Mouse (Mus musculus) adrenal gland, postnatal 25 days (tissue): ENCODE data around the gene Wls. TPM values are rescaled to one million over a fixed set of nuclear protein-coding genes. Genes with fewer than 3 reads are reported as not detected.

ENCODE experiments used
- DNase-seq: peaks from one replicate; pipeline ENCODE4 v3.0.0; 2021; ENCODE audit warnings: mixed read lengths
- total RNA-seq: library from RNA; stranded (reverse); gene quantifications from 2 replicates; pipeline ENCODE4 v1.2.3, GENCODE M21; 2021

Wls gene
- total RNA-seq, 1 experiment from 2014 or later = 55.0 TPM

GRCm38 (mm10) chr3:159917328-159918090 is 78.0 kb downstream of the Wls start:
- DNase-seq = no peak

Other genes starting within 250 kb of the Wls start
- not detected in 2 replicates for gene Rpe65, start 240.5 kb upstream of the Wls start, total RNA-seq